Mouse (Mus musculus) myocyte (in vitro differentiated cells): ENCODE data around the gene Znrf1. TPM values are rescaled to one million over a fixed set of nuclear protein-coding genes. Genes with fewer than 3 reads are reported as not detected.
A peak's percentile ranks its signal among the peaks of the same experiment; 100 is the strongest.

Experiments
- H3K27me3 ChIP-seq: one replicate; pipeline ENCODE4 v1.6.1; 2011; ENCODE audit not compliant: control insufficient read depth, insufficient read depth, insufficient read length
- H3K36me3 ChIP-seq: one replicate; pipeline ENCODE4 v1.6.1; 2011; ENCODE audit not compliant: control insufficient read depth, insufficient read depth
- H3K4me2 ChIP-seq: one replicate; pipeline ENCODE4 v1.6.1; 2011; ENCODE audit warnings: low read depth, control low read depth
- H3K4me3 ChIP-seq: one replicate; pipeline ENCODE4 v1.5.1; 2011; ENCODE audit warnings: mild to moderate bottlenecking, control low read depth, moderate library complexity
- H3K79me2 ChIP-seq: one replicate; pipeline ENCODE4 v1.6.1; 2011; ENCODE audit not compliant: control insufficient read depth, insufficient read depth
- H3ac ChIP-seq: one replicate; pipeline ENCODE4 v1.6.1; 2011; ENCODE audit not compliant: control insufficient read depth, insufficient read length
- CEBPB ChIP-seq: IDR thresholded peaks from 2 replicates; pipeline ENCODE4 v1.6.1; 2011; ENCODE audit warnings: mild to moderate bottlenecking, moderate library complexity; ENCODE audit not compliant: poor library complexity, insufficient read depth, severe bottlenecking
- E2F4 ChIP-seq: IDR thresholded peaks from one replicate; pipeline ENCODE4 v1.6.1; 2011; ENCODE audit warnings: mild to moderate bottlenecking, control low read depth, moderate library complexity; ENCODE audit not compliant: insufficient read depth
- MAX ChIP-seq: IDR thresholded peaks from one replicate; pipeline ENCODE4 v1.6.1; 2011; ENCODE audit warnings: low read depth, mild to moderate bottlenecking, control low read depth
- MYOD1 ChIP-seq, 3 experiments: IDR thresholded peaks; one replicate each; pipeline ENCODE4 v1.6.1; 2011; ENCODE audit warnings: control low read depth in 2 of 3, low read depth in 2 of 3, mild to moderate bottlenecking in 2 of 3, moderate library complexity in 1 of 3; ENCODE audit not compliant: insufficient read length in 2 of 3, control insufficient read depth in 1 of 3
- MYOG ChIP-seq, 3 experiments: IDR thresholded peaks; one replicate each; pipeline ENCODE4 v1.6.1; 2011; ENCODE audit warnings: control low read depth in 2 of 3, low read depth in 2 of 3, mild to moderate bottlenecking in 2 of 3; ENCODE audit not compliant: insufficient read length in 2 of 3, control insufficient read depth in 1 of 3, insufficient read depth in 1 of 3
- POLR2A ChIP-seq: IDR thresholded peaks from one replicate; pipeline ENCODE4 v1.6.1; 2011; ENCODE audit warnings: low read depth, mild to moderate bottlenecking, control low read depth, moderate library complexity; ENCODE audit not compliant: insufficient read length
- POLR2AphosphoS2 ChIP-seq: IDR thresholded peaks from one replicate; pipeline ENCODE4 v1.6.1; 2011; ENCODE audit warnings: low read depth, control low read depth; ENCODE audit not compliant: insufficient read length
- REST ChIP-seq: IDR thresholded peaks from one replicate; pipeline ENCODE4 v1.6.1; 2011; ENCODE audit warnings: mild to moderate bottlenecking, control low read depth, moderate library complexity; ENCODE audit not compliant: insufficient read depth, insufficient read length
- SRF ChIP-seq: IDR thresholded peaks from one replicate; pipeline ENCODE4 v1.6.1; 2011; ENCODE audit warnings: low read depth; ENCODE audit not compliant: control insufficient read depth, insufficient read length
- TCF12 ChIP-seq: IDR thresholded peaks from one replicate; pipeline ENCODE4 v1.6.1; 2011; ENCODE audit warnings: mild to moderate bottlenecking, control low read depth; ENCODE audit not compliant: poor library complexity, insufficient read depth, severe bottlenecking
- TCF3 ChIP-seq: IDR thresholded peaks from one replicate; pipeline ENCODE4 v1.6.1; 2011; ENCODE audit warnings: low read depth, control low read depth; ENCODE audit not compliant: insufficient read length
- USF1 ChIP-seq: IDR thresholded peaks from one replicate; pipeline ENCODE4 v1.6.1; 2011; ENCODE audit warnings: low read depth, mild to moderate bottlenecking, control low read depth, moderate library complexity
- polyA plus RNA-seq: library from polyadenylated mRNA; unstranded; fragments of >200 nt; fragmentation: generic; extraction: Trizol; gene quantifications from one replicate; pipeline ENCODE4 v1.2.1, GENCODE M21; 2012; ENCODE audit warnings: missing spikeins

Znrf1 gene
- polyA plus RNA-seq, 1 experiment: 39.2 TPM

DNA sequence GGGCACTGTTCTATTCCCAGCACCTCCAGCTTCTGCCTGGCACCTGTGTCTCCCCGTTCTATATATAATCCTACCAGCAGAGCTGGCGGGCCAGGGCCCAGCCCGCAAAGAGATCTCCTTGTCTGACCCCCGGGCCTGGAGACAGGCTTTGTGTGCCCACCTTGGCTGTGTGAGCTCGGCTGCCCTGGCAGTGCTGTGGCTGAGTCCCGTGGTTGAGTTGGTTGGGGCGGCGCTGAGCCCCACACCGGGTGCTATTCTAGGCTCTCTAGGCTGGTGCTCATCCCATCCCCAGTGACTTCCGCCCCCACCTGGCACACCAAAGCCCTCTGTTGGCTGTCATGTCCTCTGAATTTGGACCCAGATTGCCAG lies 88.9 kb downstream of the Znrf1 start:
- Histone ChIP-seq H3ac (no peak overlapping the region), H3K27me3 (no peaks in the 10 kb centered on the region), H3K4me3 (no peak overlapping the region), H3K79me2 (no peaks in the 10 kb centered on the region), H3K36me3 (no peaks in the 10 kb centered on the region), H3K4me2 (no peak overlapping the region)
- TF ChIP-seq POLR2A (no peak), TCF3 (no peak), E2F4 (no peak), TCF12 (no peak), SRF (no peak), MAX (no peak), POLR2AphosphoS2 (no peak), MYOG (IDR thresholded peaks at IDR 0.05; ENCODE audit: control insufficient read depth in 1 of 3, insufficient read depth in 1 of 3, insufficient read length in 2 of 3, low read depth in 2 of 3) (peak in 1 of 3 experiments; percentile 2), USF1 (no peak), MYOD1 (IDR thresholded peaks at IDR 0.05; ENCODE audit: control insufficient read depth in 1 of 3, insufficient read length in 2 of 3, low read depth in 2 of 3) (peak in 1 of 3 experiments; percentile 16), CEBPB (no peak), REST (no peak)

GRCm38 (mm10) chr8:111625694-111626527 lies 90.0 kb downstream of the Znrf1 start:
- H3K36me3 ChIP-seq: no peaks in the 10 kb centered on the region
- TF ChIP-seq MYOD1 (IDR thresholded peaks at IDR 0.05; ENCODE audit: control insufficient read depth in 1 of 3, insufficient read length in 2 of 3, low read depth in 2 of 3) (no peak), REST (no peak), E2F4 (no peak)
- H3K4me2 ChIP-seq: peak overlapping the region; percentile 62

GRCm38 (mm10) chr8:111626528-111626820 lies 90.6 kb downstream of the Znrf1 start:
- no peaks in the 10 kb centered on the region for H3K27me3 ChIP-seq
- H3ac ChIP-seq: no peak overlapping the region
- peak overlapping the region; percentile 62 for H3K4me2 ChIP-seq
- no peak overlapping the region for H3K4me3 ChIP-seq
- no peaks in the 10 kb centered on the region for H3K79me2 ChIP-seq
- no peak for TF ChIP-seq TCF3
- TF ChIP-seq MYOD1 (IDR thresholded peaks at IDR 0.05; ENCODE audit: control insufficient read depth in 1 of 3, insufficient read length in 2 of 3, low read depth in 2 of 3): no peak
- peak; percentile 96 for TF ChIP-seq USF1
- TF ChIP-seq SRF: no peak
- TF ChIP-seq E2F4: no peak
- no peaks in the 10 kb centered on the region for H3K36me3 ChIP-seq

More at GRCm38 (mm10) chr8:111625694-111626527, 90.0 kb downstream of the Znrf1 start:
- H3K4me3 ChIP-seq: no peak overlapping the region
- no peaks in the 10 kb centered on the region for H3K79me2 ChIP-seq
- H3K27me3 ChIP-seq: no peaks in the 10 kb centered on the region
- H3ac ChIP-seq: no peak overlapping the region

- no peak overlapping the region for H3ac ChIP-seq
- no peaks in the 10 kb centered on the region for H3K79me2 ChIP-seq
- H3K36me3 ChIP-seq: no peaks in the 10 kb centered on the region
- H3K4me2 ChIP-seq: peak overlapping the region; percentile 62
- H3K27me3 ChIP-seq: no peaks in the 10 kb centered on the region
- TF ChIP-seq USF1 (no peak), CEBPB (no peak), TCF3 (no peak), MYOG (IDR thresholded peaks at IDR 0.05; ENCODE audit: control insufficient read depth in 1 of 3, insufficient read depth in 1 of 3, insufficient read length in 2 of 3, low read depth in 2 of 3) (peak in 2 of 3 experiments; percentile 65 to 70), SRF (no peak), MYOD1 (IDR thresholded peaks at IDR 0.05; ENCODE audit: control insufficient read depth in 1 of 3, insufficient read length in 2 of 3, low read depth in 2 of 3) (peak in 2 of 3 experiments; percentile 84 to 85)
- no peak overlapping the region for H3K4me3 ChIP-seq
These were observed 91.0 kb downstream of the Znrf1 start for GRCm38 (mm10) chr8:111626933-111627332.

DNA sequence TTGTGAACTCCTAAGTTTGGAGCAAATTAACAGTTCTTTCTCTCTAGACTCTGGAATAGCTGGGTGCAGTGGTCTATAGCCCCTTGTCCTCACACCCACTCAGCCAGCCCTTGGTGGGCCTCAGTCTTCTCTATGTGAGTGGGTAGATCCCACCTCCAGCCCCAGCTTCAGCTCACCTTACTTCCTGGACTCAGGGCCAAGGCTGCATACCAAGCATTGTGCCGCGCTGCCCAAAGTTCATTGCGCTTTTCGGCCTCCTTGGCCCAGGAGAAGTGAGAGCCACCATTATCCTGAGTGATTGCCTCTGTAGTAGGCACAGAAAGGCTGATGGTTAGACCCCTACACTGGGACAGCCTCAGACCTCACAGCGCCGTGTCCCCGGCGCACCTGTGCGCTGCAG lies 92.0 kb downstream of the Znrf1 start:
- TF ChIP-seq MAX (no peak), SRF (no peak), TCF3 (no peak), TCF12 (no peak), CEBPB (no peak), MYOG (IDR thresholded peaks at IDR 0.05; ENCODE audit: control insufficient read depth in 1 of 3, insufficient read depth in 1 of 3, insufficient read length in 2 of 3, low read depth in 2 of 3) (no peak), USF1 (no peak), POLR2A (no peak), MYOD1 (IDR thresholded peaks at IDR 0.05; ENCODE audit: control insufficient read depth in 1 of 3, insufficient read length in 2 of 3, low read depth in 2 of 3) (no peak), POLR2AphosphoS2 (no peak), REST (no peak), E2F4 (no peak)
- Histone ChIP-seq H3K27me3 (no peaks in the 10 kb centered on the region), H3K4me2 (no peak overlapping the region), H3K36me3 (no peaks in the 10 kb centered on the region), H3K79me2 (no peaks in the 10 kb centered on the region), H3K4me3 (no peak overlapping the region), H3ac (no peak overlapping the region)
